Mouse (Mus musculus): ENCODE data around the gene Lyrm1.
A peak's percentile ranks its signal among the peaks of the same experiment; 100 is the strongest.

The Lyrm1 gene

GRCm38 (mm10) chr7:119887887-119888286 is 7.8 kb upstream of the Lyrm1 start:
- no peak for DNase-seq (ENCODE audit: low read depth, low spot score)

- no peak for DNase-seq (ENCODE audit: low read depth, low spot score)
These were observed 3.5 kb upstream of the Lyrm1 start for GRCm38 (mm10) chr7:119892198-119892597.

GRCm38 (mm10) chr7:119892742-119893141 is 2.9 kb upstream of the Lyrm1 start:
- DNase-seq (ENCODE audit: low read depth, low spot score) = no peak

GRCm38 (mm10) chr7:119894818-119895544 is 680 bp upstream of the Lyrm1 start:
- DNase-seq (ENCODE audit: low read depth, low spot score) = peak; percentile 21

GRCm38 (mm10) chr7:119897521-119898109 is 2.0 kb downstream of the Lyrm1 start:
- no peak for DNase-seq (ENCODE audit: low read depth, low spot score)

GRCm38 (mm10) chr7:119898247-119898856 is 2.7 kb downstream of the Lyrm1 start:
- no peak for DNase-seq (ENCODE audit: low read depth, low spot score)

GRCm38 (mm10) chr7:119899386-119900057 is 3.9 kb downstream of the Lyrm1 start:
- no peak for DNase-seq (ENCODE audit: low read depth, low spot score)

GRCm38 (mm10) chr7:119906523-119907215 is 11.0 kb downstream of the Lyrm1 start:
- DNase-seq (ENCODE audit: low read depth, low spot score) = no peak

GRCm38 (mm10) chr7:119911727-119912126 is 16.1 kb downstream of the Lyrm1 start:
- DNase-seq (ENCODE audit: low read depth, low spot score) = no peak

GRCm38 (mm10) chr7:119920457-119920856 is 24.8 kb downstream of the Lyrm1 start:
- DNase-seq (ENCODE audit: low read depth, low spot score) = peak; percentile 23

- no peak for DNase-seq (ENCODE audit: low read depth, low spot score)
These were observed 25.4 kb downstream of the Lyrm1 start for GRCm38 (mm10) chr7:119921054-119921453.

GRCm38 (mm10) chr7:119928783-119929440 is 33.3 kb downstream of the Lyrm1 start:
- DNase-seq (ENCODE audit: low read depth, low spot score) = no peak

- DNase-seq (ENCODE audit: low read depth, low spot score) = no peak
These were observed 40.7 kb downstream of the Lyrm1 start for GRCm38 (mm10) chr7:119936321-119936720.

GRCm38 (mm10) chr7:119937036-119937435 is 41.4 kb downstream of the Lyrm1 start:
- DNase-seq (ENCODE audit: low read depth, low spot score) = no peak

- no peak for DNase-seq (ENCODE audit: low read depth, low spot score)
These were observed 45.9 kb downstream of the Lyrm1 start for GRCm38 (mm10) chr7:119941569-119941968.

GRCm38 (mm10) chr7:119954047-119954446 is 58.4 kb downstream of the Lyrm1 start:
- DNase-seq (ENCODE audit: low read depth, low spot score) = no peak

- DNase-seq (ENCODE audit: low read depth, low spot score) = no peak
These were observed 61.8 kb downstream of the Lyrm1 start for GRCm38 (mm10) chr7:119957421-119957820.

GRCm38 (mm10) chr7:119959091-119959490 is 63.4 kb downstream of the Lyrm1 start:
- no peak for DNase-seq (ENCODE audit: low read depth, low spot score)

GRCm38 (mm10) chr7:119959491-119959890 is 63.8 kb downstream of the Lyrm1 start:
- DNase-seq (ENCODE audit: low read depth, low spot score) = no peak

GRCm38 (mm10) chr7:119960006-119960405 is 64.3 kb downstream of the Lyrm1 start:
- no peak for DNase-seq (ENCODE audit: low read depth, low spot score)

- no peak for DNase-seq (ENCODE audit: low read depth, low spot score)
These were observed 64.9 kb downstream of the Lyrm1 start for GRCm38 (mm10) chr7:119960546-119960945.
